Mouse (Mus musculus): Measurements from ENCODE around the gene Insm1. TPM values are rescaled to one million over a fixed set of nuclear protein-coding genes. Genes with fewer than 3 reads are reported as not detected.

Gene Insm1
- polyA plus RNA-seq, 1 experiment, result 9.9 TPM

- TF ChIP-seq POLR2A (IDR thresholded peaks at IDR 0.05; ENCODE audit: control insufficient read depth, extremely low read depth, insufficient read depth, low read length, poor library complexity), result no peak
- no peak for TF ChIP-seq CTCF (IDR thresholded peaks at IDR 0.05; ENCODE audit: borderline replicate concordance, control insufficient read depth, extremely low read depth, insufficient read depth, low read length, poor library complexity)
- Histone ChIP-seq H3K27me3 (ENCODE audit: control insufficient read depth, insufficient read depth, low read length) (peaks cover 36% of the 10 kb centered on the region), H3K4me3 (ENCODE audit: control insufficient read depth, insufficient read depth, low read length) (no peak overlapping the region)
Measured at GRCm38 (mm10) chr2:146218881-146219535, 2.7 kb upstream of the Insm1 start.

GRCm38 (mm10) chr2:146219791-146220190 lies 1.9 kb upstream of the Insm1 start:
- 26% methylated on average over 11 of the region's 11 CpGs for WGBS
- H3K27ac ChIP-seq (ENCODE audit: control insufficient read depth, insufficient read depth, low read length), result no peak overlapping the region
- H3K36me3 ChIP-seq (ENCODE audit: control insufficient read depth, insufficient read depth, low read length), result no peaks in the 10 kb centered on the region
- peaks cover 36% of the 10 kb centered on the region for H3K27me3 ChIP-seq (ENCODE audit: control insufficient read depth, insufficient read depth, low read length)
- no peak overlapping the region for H3K4me3 ChIP-seq (ENCODE audit: control insufficient read depth, insufficient read depth, low read length)
- DNase-seq, result no peak
- TF ChIP-seq POLR2A (IDR thresholded peaks at IDR 0.05; ENCODE audit: control insufficient read depth, extremely low read depth, insufficient read depth, low read length, poor library complexity) (no peak), CTCF (IDR thresholded peaks at IDR 0.05; ENCODE audit: borderline replicate concordance, control insufficient read depth, extremely low read depth, insufficient read depth, low read length, poor library complexity) (no peak)
- peaks cover 6% of the 10 kb centered on the region for H3K4me1 ChIP-seq (replicated peaks; ENCODE audit: control insufficient read depth, insufficient read depth, low read length)

More at GRCm38 (mm10) chr2:146218881-146219535, 2.7 kb upstream of the Insm1 start:
- Histone ChIP-seq H3K27ac (ENCODE audit: control insufficient read depth, insufficient read depth, low read length) (no peak overlapping the region), H3K4me1 (replicated peaks; ENCODE audit: control insufficient read depth, insufficient read depth, low read length) (peaks cover 6% of the 10 kb centered on the region), H3K36me3 (ENCODE audit: control insufficient read depth, insufficient read depth, low read length) (no peaks in the 10 kb centered on the region)
- no peak for DNase-seq
- WGBS, result 15% methylated on average over 19 of the region's 19 CpGs

GRCm38 (mm10) chr2:146220591-146221075 lies 1.1 kb upstream of the Insm1 start:
- WGBS, result 7% methylated on average over 24 of the region's 24 CpGs
- TF ChIP-seq CTCF (IDR thresholded peaks at IDR 0.05; ENCODE audit: borderline replicate concordance, control insufficient read depth, extremely low read depth, insufficient read depth, low read length, poor library complexity) (no peak), POLR2A (IDR thresholded peaks at IDR 0.05; ENCODE audit: control insufficient read depth, extremely low read depth, insufficient read depth, low read length, poor library complexity) (no peak)
- Histone ChIP-seq H3K36me3 (ENCODE audit: control insufficient read depth, insufficient read depth, low read length) (no peaks in the 10 kb centered on the region), H3K27ac (ENCODE audit: control insufficient read depth, insufficient read depth, low read length) (no peak overlapping the region), H3K4me1 (replicated peaks; ENCODE audit: control insufficient read depth, insufficient read depth, low read length) (peaks cover 6% of the 10 kb centered on the region), H3K4me3 (ENCODE audit: control insufficient read depth, insufficient read depth, low read length) (no peak overlapping the region), H3K27me3 (ENCODE audit: control insufficient read depth, insufficient read depth, low read length) (peaks cover 38% of the 10 kb centered on the region)
- DNase-seq, result no peak

- no peak overlapping the region for H3K27ac ChIP-seq (ENCODE audit: control insufficient read depth, insufficient read depth, low read length)
- DNase-seq, result no peak
- no peaks in the 10 kb centered on the region for H3K36me3 ChIP-seq (ENCODE audit: control insufficient read depth, insufficient read depth, low read length)
- peaks cover 42% of the 10 kb centered on the region for H3K27me3 ChIP-seq (ENCODE audit: control insufficient read depth, insufficient read depth, low read length)
- H3K4me3 ChIP-seq (ENCODE audit: control insufficient read depth, insufficient read depth, low read length), result peak overlapping the region; percentile 33
- H3K4me1 ChIP-seq (replicated peaks; ENCODE audit: control insufficient read depth, insufficient read depth, low read length), result peaks cover 6% of the 10 kb centered on the region
- WGBS, result 1% methylated on average over 39 of the region's 44 CpGs
- TF ChIP-seq POLR2A (IDR thresholded peaks at IDR 0.05; ENCODE audit: control insufficient read depth, extremely low read depth, insufficient read depth, low read length, poor library complexity) (no peak), CTCF (IDR thresholded peaks at IDR 0.05; ENCODE audit: borderline replicate concordance, control insufficient read depth, extremely low read depth, insufficient read depth, low read length, poor library complexity) (no peak)
Measured at GRCm38 (mm10) chr2:146221929-146222278, 183 bp downstream of the Insm1 start.

- peaks cover 42% of the 10 kb centered on the region for H3K27me3 ChIP-seq (ENCODE audit: control insufficient read depth, insufficient read depth, low read length)
- H3K4me1 ChIP-seq (replicated peaks; ENCODE audit: control insufficient read depth, insufficient read depth, low read length), result peaks cover 6% of the 10 kb centered on the region
- 4% methylated on average over 126 of the region's 133 CpGs for WGBS
- H3K36me3 ChIP-seq (ENCODE audit: control insufficient read depth, insufficient read depth, low read length), result no peaks in the 10 kb centered on the region
- TF ChIP-seq POLR2A (IDR thresholded peaks at IDR 0.05; ENCODE audit: control insufficient read depth, extremely low read depth, insufficient read depth, low read length, poor library complexity), result no peak
- no peak for TF ChIP-seq CTCF (IDR thresholded peaks at IDR 0.05; ENCODE audit: borderline replicate concordance, control insufficient read depth, extremely low read depth, insufficient read depth, low read length, poor library complexity)
- peak overlapping the region; percentile 33 for H3K4me3 ChIP-seq (ENCODE audit: control insufficient read depth, insufficient read depth, low read length)
- H3K27ac ChIP-seq (ENCODE audit: control insufficient read depth, insufficient read depth, low read length), result no peak overlapping the region
- DNase-seq, result no peak
Measured at GRCm38 (mm10) chr2:146222279-146223175, 806 bp downstream of the Insm1 start.

- H3K27ac ChIP-seq (ENCODE audit: control insufficient read depth, insufficient read depth, low read length), result no peak overlapping the region
- H3K4me1 ChIP-seq (replicated peaks; ENCODE audit: control insufficient read depth, insufficient read depth, low read length), result peaks cover 6% of the 10 kb centered on the region
- TF ChIP-seq CTCF (IDR thresholded peaks at IDR 0.05; ENCODE audit: borderline replicate concordance, control insufficient read depth, extremely low read depth, insufficient read depth, low read length, poor library complexity), result no peak
- TF ChIP-seq POLR2A (IDR thresholded peaks at IDR 0.05; ENCODE audit: control insufficient read depth, extremely low read depth, insufficient read depth, low read length, poor library complexity), result no peak
- WGBS, result 3% methylated on average over 75 of the region's 75 CpGs
- 0 out of 2 replicates have a peak overlapping the region, but pooled peaks have one; percentile 16 for H3K4me3 ChIP-seq (ENCODE audit: control insufficient read depth, insufficient read depth, low read length)
- no peaks in the 10 kb centered on the region for H3K36me3 ChIP-seq (ENCODE audit: control insufficient read depth, insufficient read depth, low read length)
- no peak for DNase-seq
- H3K27me3 ChIP-seq (ENCODE audit: control insufficient read depth, insufficient read depth, low read length), result peaks cover 37% of the 10 kb centered on the region
Measured at GRCm38 (mm10) chr2:146223176-146223905, 1.6 kb downstream of the Insm1 start.

Measured in thymus, adult 2 months (tissue).